Mouse (Mus musculus) limb, embryonic 14.5 days (tissue): ENCODE results near the gene Bcan. TPM values are rescaled to one million over a fixed set of nuclear protein-coding genes. Genes with fewer than 3 reads are reported as not detected.
A peak's percentile ranks its signal among the peaks of the same experiment; 100 is the strongest.

Experiments
- ATAC-seq: fragments of 200-750 bp; cut with Nextera tagmentation; 2 replicates; pipeline ENCODE4 v1.8.0; 2017; ENCODE audit warnings: low read depth, moderate number of reproducible peaks, moderate TSS enrichment; ENCODE audit not compliant: low FRiP score
- DNase-seq: peaks from one replicate; pipeline ENCODE4 v3.0.0-alpha.2; 2015; ENCODE audit warnings: low spot score
- H3K27ac ChIP-seq: fragments of 300-500 bp; sonication (generic); replicated peaks from 2 replicates; pipeline ENCODE4 v1.5.1; 2014; ENCODE audit warnings: low read depth, mild to moderate bottlenecking, low read length, moderate library complexity, mixed read lengths
- H3K27me3 ChIP-seq: fragments of 300-500 bp; sonication (generic); 2 replicates; pipeline ENCODE4 v1.6.1; 2014; ENCODE audit warnings: low read length, mixed read lengths; ENCODE audit not compliant: control insufficient read depth, insufficient read depth
- H3K36me3 ChIP-seq: fragments of 300-500 bp; sonication (generic); 2 replicates; pipeline ENCODE4 v1.6.1; 2014; ENCODE audit warnings: mild to moderate bottlenecking, low read length, moderate library complexity, mixed read lengths; ENCODE audit not compliant: control insufficient read depth, insufficient read depth
- H3K4me1 ChIP-seq: fragments of 300-500 bp; sonication (generic); 2 replicates; pipeline ENCODE4 v1.6.1; 2014; ENCODE audit warnings: antibody characterized with exemption, low read length, mixed read lengths; ENCODE audit not compliant: control insufficient read depth, insufficient read depth
- H3K4me2 ChIP-seq: fragments of 300-500 bp; sonication (generic); replicated peaks from 2 replicates; pipeline ENCODE4 v1.6.1; 2014; ENCODE audit warnings: low read depth, mild to moderate bottlenecking, low read length, moderate library complexity; ENCODE audit not compliant: severe bottlenecking
- H3K4me3 ChIP-seq: fragments of 300-500 bp; sonication (generic); replicated peaks from 2 replicates; pipeline ENCODE4 v1.5.1; 2014; ENCODE audit warnings: low read length
- H3K9ac ChIP-seq: fragments of 300-500 bp; sonication (generic); 2 replicates; pipeline ENCODE4 v1.6.1; 2014; ENCODE audit warnings: mild to moderate bottlenecking, low read depth, low read length, moderate library complexity; ENCODE audit not compliant: severe bottlenecking
- H3K9me3 ChIP-seq: fragments of 300-500 bp; sonication (generic); 2 replicates; pipeline ENCODE4 v1.6.1; 2016; ENCODE audit warnings: low read length; ENCODE audit not compliant: control insufficient read depth
- POLR2A ChIP-seq: fragments of 200-500 bp; IDR thresholded peaks from 2 replicates; pipeline ENCODE4 v1.8.0; 2012; ENCODE audit warnings: inconsistent platforms, mild to moderate bottlenecking, moderate library complexity, borderline replicate concordance; ENCODE audit not compliant: insufficient read depth, insufficient read length; ENCODE audit errors: extremely low read depth
- WGBS: fragments of 180-500 bp; shearing (Covaris S2); extraction: QIAGEN DNeasy Blood & Tissue Kit; methylation state at CpG from one replicate; pipeline ENCODE4 v1.1.7; 2014; 5-methylcytosine and 5-hydroxymethylcytosine counted together
- polyA plus RNA-seq, 2 experiments: library from polyadenylated mRNA; depleted of rRNA in 1 of 2; stranded (reverse) in 1 of 2; unstranded in 1 of 2; fragments of >200 nt; fragmentation: Nextera tagmentation in 1 of 2; extraction: Ambion mirVana in 1 of 2; gene quantifications; 2 replicates each; pipeline versions ENCODE4 v1.2.1 to v1.2.3; 2012 to 2014

Gene Bcan
- polyA plus RNA-seq, 2 experiments, result 0.39 to 1.6 TPM

- DNase-seq (no peak), ATAC-seq (no peak)
- TF ChIP-seq POLR2A, result no peak
- WGBS, result 61% methylated on average over 1 of the region's 1 CpGs
- no peaks in the 10 kb centered on the region for H3K9me3 ChIP-seq
- H3K4me1 ChIP-seq, result peaks cover 29% of the 10 kb centered on the region
- H3K9ac ChIP-seq, result no peak overlapping the region
- H3K36me3 ChIP-seq, result peaks cover 11% of the 10 kb centered on the region
- H3K4me2 ChIP-seq, result no peak overlapping the region
- no peaks in the 10 kb centered on the region for H3K27me3 ChIP-seq
- no peak overlapping the region for H3K4me3 ChIP-seq
- H3K27ac ChIP-seq, result peak overlapping the region; percentile 92; the same call in 1 of the 2 replicates
These were observed 41.1 kb downstream of the Bcan start for GRCm38 (mm10) chr3:87958967-87959366.

DNA sequence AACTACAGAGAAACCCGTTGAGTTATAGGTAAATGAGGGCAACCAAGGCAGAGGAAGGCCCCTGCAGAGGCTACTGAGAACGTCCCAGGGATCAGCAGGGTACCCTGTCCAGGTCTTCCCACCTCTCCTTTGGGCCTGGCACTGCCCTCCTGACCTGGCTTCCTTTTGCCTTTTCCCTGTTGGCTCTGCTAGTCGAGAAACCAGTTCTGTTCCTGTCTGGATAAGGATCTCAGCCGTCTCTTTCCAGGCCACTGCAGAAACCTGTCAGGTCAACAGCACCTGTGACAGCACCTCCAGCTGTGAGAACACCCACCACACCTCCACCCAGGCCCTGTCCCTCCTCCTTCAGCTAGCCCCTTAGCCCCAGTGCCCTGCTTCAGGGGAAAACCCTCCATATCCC lies 41.6 kb downstream of the Bcan start:
- H3K9ac ChIP-seq, result no peak overlapping the region
- H3K27ac ChIP-seq, result peak overlapping the region; percentile 43; the same call in 1 of the 2 replicates
- H3K4me1 ChIP-seq, result peaks cover 29% of the 10 kb centered on the region
- ATAC-seq (no peak), DNase-seq (no peak)
- H3K27me3 ChIP-seq, result no peaks in the 10 kb centered on the region
- no peak overlapping the region for H3K4me2 ChIP-seq
- peaks cover 16% of the 10 kb centered on the region for H3K36me3 ChIP-seq
- H3K4me3 ChIP-seq, result no peak overlapping the region
- H3K9me3 ChIP-seq, result no peaks in the 10 kb centered on the region
- 34% methylated on average over 4 of the region's 4 CpGs for WGBS
- no peak for TF ChIP-seq POLR2A

DNA sequence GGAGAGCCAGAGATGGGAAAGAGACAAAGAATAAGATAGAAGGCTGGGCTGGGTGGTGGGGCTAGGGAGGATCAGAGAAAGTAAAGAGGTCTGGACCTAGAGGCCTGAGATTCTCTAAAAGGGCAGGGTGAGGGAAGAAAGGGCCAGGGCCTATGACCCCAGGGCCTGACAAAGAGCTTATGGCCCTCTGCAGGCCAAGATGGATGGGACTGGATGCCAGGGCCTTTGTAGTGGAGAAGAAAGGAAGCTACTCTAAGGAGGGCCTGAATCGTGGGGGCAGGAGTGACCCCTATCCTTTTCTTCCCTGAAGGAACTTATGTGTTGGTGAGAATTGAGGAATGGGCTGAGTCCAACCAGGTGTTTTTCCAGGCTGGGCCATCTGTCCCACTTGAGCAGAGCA lies 42.0 kb downstream of the Bcan start:
- Histone ChIP-seq H3K4me1 (peaks cover 29% of the 10 kb centered on the region), H3K27me3 (no peaks in the 10 kb centered on the region), H3K27ac (peak overlapping the region; percentile 43; the same call in 1 of the 2 replicates), H3K4me3 (no peak overlapping the region), H3K4me2 (no peak overlapping the region), H3K36me3 (peaks cover 20% of the 10 kb centered on the region), H3K9ac (no peak overlapping the region), H3K9me3 (no peaks in the 10 kb centered on the region)
- no peak for TF ChIP-seq POLR2A
- DNase-seq, result no peak
- WGBS, result 14% methylated on average over 1 of the region's 1 CpGs
- ATAC-seq, result no peak

GRCm38 (mm10) chr3:87952440-87952839 lies 47.6 kb downstream of the Bcan start:
- Histone ChIP-seq H3K4me2 (peak overlapping the region; percentile 76), H3K27ac (peak overlapping the region; percentile 72), H3K4me1 (peaks cover 42% of the 10 kb centered on the region), H3K9me3 (no peaks in the 10 kb centered on the region), H3K9ac (peak overlapping the region; percentile 44; the same call in 1 of the 2 replicates), H3K36me3 (peaks cover 31% of the 10 kb centered on the region), H3K4me3 (peak overlapping the region; percentile 57), H3K27me3 (no peaks in the 10 kb centered on the region)
- peak; percentile 78 for DNase-seq
- TF ChIP-seq POLR2A, result no peak
- 11% methylated on average over 4 of the region's 5 CpGs for WGBS
- ATAC-seq, result peak; percentile 58

GRCm38 (mm10) chr3:87951946-87952345 lies 48.1 kb downstream of the Bcan start:
- Histone ChIP-seq H3K27me3 (no peaks in the 10 kb centered on the region), H3K36me3 (peaks cover 31% of the 10 kb centered on the region), H3K4me3 (peak overlapping the region; percentile 57), H3K9ac (peak overlapping the region; percentile 44), H3K4me1 (peaks cover 47% of the 10 kb centered on the region), H3K4me2 (peak overlapping the region; percentile 76), H3K27ac (peak overlapping the region; percentile 72), H3K9me3 (no peaks in the 10 kb centered on the region)
- TF ChIP-seq POLR2A, result no peak
- DNase-seq (no peak), ATAC-seq (no peak)
- WGBS, result 29% methylated on average over 12 of the region's 12 CpGs
